Mouse (Mus musculus): ENCODE results near the gene Trpv3. TPM values are rescaled to one million over a fixed set of nuclear protein-coding genes. Genes with fewer than 3 reads are reported as not detected.

The Trpv3 gene
- polyA plus RNA-seq (2015; fragmentation: Nextera tagmentation; extraction: Ambion mirVana) = 0.22 and 0.25 TPM in 2 replicates

DNA sequence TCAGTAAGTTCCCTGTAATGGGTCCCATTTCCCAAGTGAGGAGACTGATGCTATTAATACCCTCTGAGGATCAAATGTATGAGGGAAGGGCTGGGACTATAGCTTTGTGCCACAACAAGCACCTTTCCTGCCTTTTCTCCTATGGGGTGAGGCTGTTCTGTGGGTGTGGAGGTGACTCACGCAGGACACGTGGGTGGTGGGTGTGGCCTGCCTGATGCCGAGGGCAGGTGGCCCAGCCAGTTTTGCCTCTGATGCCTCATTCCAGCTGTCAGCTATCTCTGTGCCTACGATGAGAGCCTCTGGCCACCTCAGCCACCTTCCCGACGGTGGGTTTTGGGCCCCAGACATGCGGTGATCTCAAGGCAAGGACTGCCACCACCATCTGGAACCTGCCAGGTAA lies at the start of gene Trpv3:
Gene Trpv3 (plus strand): TSS at position 122 of the 400 bp plus-strand sequence.
- Histone ChIP-seq H3K27me3 (no peaks in the 10 kb centered on the region), H3K4me1 (replicated peaks) (no peaks in the 10 kb centered on the region), H3K4me3 (no peak within 1 kb of the TSS), H3K36me3 (no peaks in the 10 kb centered on the region), H3K27ac (replicated peaks) (no peak within 1 kb of the TSS), H3K9ac (no peak within 1 kb of the TSS), H3K9me3 (no peaks in the 10 kb centered on the region), H3K4me2 (no peak within 1 kb of the TSS)
- no peak for ATAC-seq (ENCODE audit: low FRiP score, low read depth)
- WGBS = 93% methylated on average over 7 of the region's 7 CpGs

DNA sequence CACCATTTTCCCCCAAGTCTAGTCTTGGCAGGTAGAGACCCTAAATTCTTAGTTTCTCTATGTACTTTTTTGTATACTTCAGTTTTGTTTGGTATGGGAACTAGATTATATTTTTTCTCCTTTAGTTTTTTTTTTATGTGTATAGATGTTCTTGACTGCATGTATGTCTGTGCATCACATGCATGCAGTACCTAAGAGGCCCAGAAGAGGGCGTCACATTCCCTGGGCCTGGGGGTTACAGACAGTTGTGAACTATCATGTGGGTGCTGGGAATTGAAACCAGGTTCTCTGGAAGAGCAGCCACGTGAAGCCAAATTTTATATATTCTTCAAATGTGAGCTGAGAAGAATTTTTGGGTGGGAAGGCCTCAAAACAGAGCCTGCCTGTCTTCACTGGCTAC lies 47.5 kb upstream of the Trpv3 start:
- Histone ChIP-seq H3K4me1 (replicated peaks) (no peaks in the 10 kb centered on the region), H3K9me3 (no peaks in the 10 kb centered on the region), H3K9ac (no peak overlapping the region), H3K36me3 (no peaks in the 10 kb centered on the region), H3K27ac (replicated peaks) (no peak overlapping the region), H3K4me3 (no peak overlapping the region), H3K4me2 (no peak overlapping the region), H3K27me3 (no peaks in the 10 kb centered on the region)
- ATAC-seq (ENCODE audit: low FRiP score, low read depth) = no peak
- 69% methylated on average over 2 of the region's 2 CpGs for WGBS

DNA sequence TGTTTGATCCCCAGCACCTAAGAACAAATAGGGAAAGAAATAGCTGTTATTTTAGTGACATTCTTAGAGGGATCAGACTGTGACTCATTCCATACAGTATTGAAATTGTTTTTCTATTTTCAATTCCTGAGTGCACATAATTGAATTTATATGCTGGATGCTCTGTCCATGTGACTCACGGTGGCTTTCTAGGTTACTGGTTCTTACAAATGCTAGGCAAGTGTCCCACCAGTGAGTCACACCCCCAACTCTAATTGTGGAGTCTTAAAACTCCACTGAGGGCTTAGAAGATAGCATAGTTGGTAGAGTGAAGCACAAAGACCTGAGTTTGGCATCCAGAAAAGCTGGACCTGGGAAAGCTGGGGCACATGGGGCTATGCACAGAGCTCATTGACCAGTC lies 46.5 kb upstream of the Trpv3 start:
- H3K4me2 ChIP-seq = no peak overlapping the region
- H3K36me3 ChIP-seq = no peaks in the 10 kb centered on the region

DNA sequence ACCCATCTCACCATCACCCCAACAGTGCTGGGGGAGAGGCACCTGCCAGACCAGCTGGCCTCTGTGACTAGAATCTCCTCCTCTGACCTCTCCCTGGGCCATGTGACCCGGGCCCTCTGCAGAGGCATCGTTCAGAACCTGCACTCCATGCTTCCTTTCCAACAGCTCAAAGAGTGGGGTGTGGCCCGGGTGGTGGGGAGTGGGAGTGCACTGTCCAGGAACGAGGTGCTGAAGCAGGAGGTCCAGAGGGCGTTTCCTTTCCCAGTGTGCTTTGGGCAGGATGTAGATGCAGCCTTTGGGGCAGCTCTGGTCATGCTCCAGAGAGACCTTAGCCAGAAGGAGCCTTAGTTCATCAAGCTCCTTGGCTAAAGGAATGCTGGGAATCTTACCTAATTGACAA lies 44.3 kb upstream of the Trpv3 start:
- Histone ChIP-seq H3K4me2 (no peak overlapping the region), H3K27ac (replicated peaks) (no peak overlapping the region), H3K4me1 (replicated peaks) (no peaks in the 10 kb centered on the region), H3K9ac (no peak overlapping the region), H3K27me3 (no peaks in the 10 kb centered on the region), H3K4me3 (no peak overlapping the region), H3K36me3 (no peaks in the 10 kb centered on the region), H3K9me3 (no peaks in the 10 kb centered on the region)
- WGBS = 39% methylated on average over 5 of the region's 5 CpGs
- ATAC-seq (ENCODE audit: low FRiP score, low read depth) = no peak

More for the DNA sequence above, 46.5 kb upstream of the Trpv3 start:
- 100% methylated on average over 1 of the region's 1 CpGs for WGBS
- no peak for ATAC-seq (ENCODE audit: low FRiP score, low read depth)
- Histone ChIP-seq H3K4me1 (replicated peaks) (no peaks in the 10 kb centered on the region), H3K27me3 (no peaks in the 10 kb centered on the region), H3K9me3 (no peaks in the 10 kb centered on the region), H3K9ac (no peak overlapping the region), H3K4me3 (no peak overlapping the region), H3K27ac (replicated peaks) (no peak overlapping the region)

DNA sequence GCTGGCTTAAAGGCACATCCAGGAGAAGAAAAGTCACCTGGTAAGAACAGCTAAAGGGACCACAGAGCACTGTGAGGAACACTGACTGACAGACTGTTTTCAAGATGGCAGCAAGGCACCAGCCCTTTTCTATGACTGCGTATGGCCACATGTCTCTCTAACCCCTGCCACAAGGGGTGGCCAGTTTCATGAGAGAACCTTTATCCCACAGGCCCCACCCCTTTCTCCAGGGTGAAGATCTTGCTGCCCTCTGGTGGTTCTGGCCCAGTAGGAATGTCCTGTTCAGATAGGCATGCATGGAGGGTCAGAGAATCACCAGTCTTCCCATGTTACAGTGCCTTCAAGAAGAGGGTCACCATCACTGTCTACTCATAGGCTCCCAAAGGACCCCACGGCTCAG lies 43.2 kb upstream of the Trpv3 start:
- no peak overlapping the region for H3K27ac ChIP-seq (replicated peaks)
- H3K9ac ChIP-seq = no peak overlapping the region
- no peaks in the 10 kb centered on the region for H3K36me3 ChIP-seq
- ATAC-seq (ENCODE audit: low FRiP score, low read depth) = no peak
- WGBS = 83% methylated on average over 2 of the region's 2 CpGs
- H3K4me1 ChIP-seq (replicated peaks) = no peaks in the 10 kb centered on the region
- no peaks in the 10 kb centered on the region for H3K9me3 ChIP-seq
- H3K27me3 ChIP-seq = no peaks in the 10 kb centered on the region
- H3K4me3 ChIP-seq = no peak overlapping the region
- no peak overlapping the region for H3K4me2 ChIP-seq

DNA sequence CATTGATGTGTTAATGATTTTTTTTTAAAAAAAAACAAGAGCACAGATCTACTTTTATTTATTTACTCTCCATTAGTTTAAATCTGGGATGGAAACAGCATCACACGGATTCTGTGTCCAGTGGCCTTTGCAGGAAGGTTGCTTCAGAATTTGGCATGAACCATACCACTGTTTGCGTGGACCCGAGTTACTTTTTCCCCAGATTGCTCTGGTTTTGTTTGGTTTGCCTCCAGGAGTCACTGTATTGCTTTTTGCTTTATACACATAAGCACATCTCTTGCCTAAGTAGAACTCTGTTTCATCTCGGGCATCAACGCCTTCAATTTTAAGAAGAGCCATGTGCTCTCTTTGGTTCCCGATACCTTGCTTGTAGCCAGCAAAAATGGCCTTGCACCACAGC lies 41.3 kb upstream of the Trpv3 start:
- WGBS = 92% methylated on average over 6 of the region's 6 CpGs
- ATAC-seq (ENCODE audit: low FRiP score, low read depth) = no peak
- H3K4me2 ChIP-seq = no peak overlapping the region
- no peaks in the 10 kb centered on the region for H3K4me1 ChIP-seq (replicated peaks)
- no peak overlapping the region for H3K4me3 ChIP-seq
- H3K27ac ChIP-seq (replicated peaks) = no peak overlapping the region
- no peaks in the 10 kb centered on the region for H3K27me3 ChIP-seq
- H3K9me3 ChIP-seq = no peaks in the 10 kb centered on the region
- no peaks in the 10 kb centered on the region for H3K36me3 ChIP-seq
- no peak overlapping the region for H3K9ac ChIP-seq

DNA sequence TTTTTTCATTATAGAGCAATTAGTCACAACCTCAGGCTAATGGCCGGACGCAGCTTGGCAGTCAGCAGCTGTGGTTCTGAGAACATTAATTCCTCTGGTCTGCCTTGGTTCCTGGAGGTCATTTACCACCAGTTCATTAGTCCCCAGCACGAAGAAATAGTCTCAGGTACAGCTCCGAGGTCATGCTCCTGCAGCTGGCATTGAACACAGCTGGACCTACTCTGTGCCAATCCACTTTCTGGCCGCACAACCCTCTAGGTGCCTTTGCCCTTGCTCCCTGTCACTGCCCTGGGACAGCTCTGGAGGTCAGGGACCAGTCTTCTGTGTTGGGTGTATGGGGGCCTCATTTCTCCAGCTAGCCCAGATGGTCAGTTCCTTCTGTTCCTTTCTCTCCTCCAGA lies 38.3 kb upstream of the Trpv3 start:
- H3K4me3 ChIP-seq = no peak overlapping the region
- no peaks in the 10 kb centered on the region for H3K27me3 ChIP-seq
- no peak overlapping the region for H3K4me2 ChIP-seq
- no peak for ATAC-seq (ENCODE audit: low FRiP score, low read depth)
- no peak overlapping the region for H3K9ac ChIP-seq
- H3K9me3 ChIP-seq = no peaks in the 10 kb centered on the region
- no peaks in the 10 kb centered on the region for H3K36me3 ChIP-seq
- no peak overlapping the region for H3K27ac ChIP-seq (replicated peaks)
- H3K4me1 ChIP-seq (replicated peaks) = no peaks in the 10 kb centered on the region
- 77% methylated on average over 5 of the region's 5 CpGs for WGBS

DNA sequence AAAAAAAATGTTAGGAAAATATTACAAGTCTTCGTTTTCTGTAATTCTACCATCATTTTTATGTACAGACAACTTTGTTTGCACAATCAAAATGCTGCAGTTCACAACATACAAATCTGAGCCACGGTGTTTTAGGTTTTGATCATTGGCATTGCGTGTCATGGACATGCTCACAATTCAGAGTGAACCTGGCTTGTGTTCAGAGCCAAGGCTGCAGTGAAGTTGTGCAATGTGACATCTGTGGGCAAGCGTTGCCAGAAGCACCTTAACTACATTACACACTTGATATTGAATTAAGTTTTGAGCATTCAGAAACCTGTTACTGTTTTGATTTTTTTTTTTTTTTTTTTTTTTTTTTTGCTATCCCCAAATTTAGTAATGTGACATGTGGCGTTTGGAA lies 37.1 kb upstream of the Trpv3 start:
- H3K9ac ChIP-seq = no peak overlapping the region
- no peaks in the 10 kb centered on the region for H3K27me3 ChIP-seq
- no peaks in the 10 kb centered on the region for H3K36me3 ChIP-seq
- 91% methylated on average over 5 of the region's 5 CpGs for WGBS
- H3K9me3 ChIP-seq = no peaks in the 10 kb centered on the region
- H3K4me3 ChIP-seq = no peak overlapping the region
- H3K4me2 ChIP-seq = no peak overlapping the region
- no peak overlapping the region for H3K27ac ChIP-seq (replicated peaks)
- H3K4me1 ChIP-seq (replicated peaks) = no peaks in the 10 kb centered on the region
- ATAC-seq (ENCODE audit: low FRiP score, low read depth) = no peak

DNA sequence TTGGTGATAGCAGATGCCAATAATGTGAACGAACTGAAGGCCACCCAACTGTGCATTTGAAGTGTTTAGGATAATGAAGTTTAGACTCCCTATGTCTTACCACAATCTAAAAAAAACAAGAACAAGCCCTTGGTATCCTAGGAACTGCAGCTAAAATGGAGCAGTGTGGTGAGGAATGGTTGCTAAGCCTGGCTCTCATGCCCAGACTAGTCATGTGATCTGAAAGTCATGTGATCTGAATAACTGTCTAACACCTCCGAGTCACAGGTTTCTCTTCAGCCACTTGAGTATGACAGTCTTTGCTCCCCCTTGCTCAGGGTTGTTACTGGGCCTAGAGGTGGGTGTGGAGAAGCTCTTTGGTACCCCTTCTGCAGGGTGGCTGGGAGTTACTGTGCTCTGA lies 34.7 kb upstream of the Trpv3 start:
- no peaks in the 10 kb centered on the region for H3K4me1 ChIP-seq (replicated peaks)
- H3K36me3 ChIP-seq = no peaks in the 10 kb centered on the region
- H3K9me3 ChIP-seq = no peaks in the 10 kb centered on the region
- no peak overlapping the region for H3K27ac ChIP-seq (replicated peaks)
- H3K4me3 ChIP-seq = no peak overlapping the region
- 72% methylated on average over 2 of the region's 2 CpGs for WGBS
- H3K4me2 ChIP-seq = no peak overlapping the region
- H3K9ac ChIP-seq = no peak overlapping the region
- H3K27me3 ChIP-seq = no peaks in the 10 kb centered on the region
- no peak for ATAC-seq (ENCODE audit: low FRiP score, low read depth)

DNA sequence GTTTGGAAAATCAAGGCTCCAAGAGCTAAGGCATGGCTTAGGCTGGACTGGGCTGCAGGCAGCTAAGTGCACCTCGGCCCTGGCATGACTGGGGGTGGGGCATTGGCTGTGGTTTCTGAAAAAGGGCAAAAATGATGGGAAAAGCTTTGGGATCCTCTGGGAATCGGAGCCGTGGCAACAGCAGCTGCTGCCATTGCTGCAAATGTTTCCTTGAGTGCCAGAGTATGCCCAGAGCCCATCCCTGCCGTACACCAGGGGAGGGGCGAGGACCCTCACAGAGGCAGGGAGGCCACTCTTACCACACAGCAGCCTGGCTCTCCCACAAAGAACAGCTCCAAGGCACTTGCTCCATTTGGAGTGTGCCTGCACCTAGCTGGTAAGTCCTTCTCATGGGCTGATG lies 33.2 kb upstream of the Trpv3 start, which contains the start of gene Trpv1:
Gene Trpv1 (plus strand): TSS at position 301 of the 400 bp plus-strand sequence.
- Histone ChIP-seq H3K9ac (no peak within 1 kb of the TSS), H3K27me3 (no peaks in the 10 kb centered on the region), H3K4me3 (no peak within 1 kb of the TSS), H3K36me3 (no peaks in the 10 kb centered on the region), H3K27ac (replicated peaks) (no peak within 1 kb of the TSS), H3K4me1 (replicated peaks) (no peaks in the 10 kb centered on the region), H3K9me3 (no peaks in the 10 kb centered on the region), H3K4me2 (no peak within 1 kb of the TSS)
- ATAC-seq (ENCODE audit: low FRiP score, low read depth) = no peak
- 67% methylated on average over 5 of the region's 5 CpGs for WGBS

DNA sequence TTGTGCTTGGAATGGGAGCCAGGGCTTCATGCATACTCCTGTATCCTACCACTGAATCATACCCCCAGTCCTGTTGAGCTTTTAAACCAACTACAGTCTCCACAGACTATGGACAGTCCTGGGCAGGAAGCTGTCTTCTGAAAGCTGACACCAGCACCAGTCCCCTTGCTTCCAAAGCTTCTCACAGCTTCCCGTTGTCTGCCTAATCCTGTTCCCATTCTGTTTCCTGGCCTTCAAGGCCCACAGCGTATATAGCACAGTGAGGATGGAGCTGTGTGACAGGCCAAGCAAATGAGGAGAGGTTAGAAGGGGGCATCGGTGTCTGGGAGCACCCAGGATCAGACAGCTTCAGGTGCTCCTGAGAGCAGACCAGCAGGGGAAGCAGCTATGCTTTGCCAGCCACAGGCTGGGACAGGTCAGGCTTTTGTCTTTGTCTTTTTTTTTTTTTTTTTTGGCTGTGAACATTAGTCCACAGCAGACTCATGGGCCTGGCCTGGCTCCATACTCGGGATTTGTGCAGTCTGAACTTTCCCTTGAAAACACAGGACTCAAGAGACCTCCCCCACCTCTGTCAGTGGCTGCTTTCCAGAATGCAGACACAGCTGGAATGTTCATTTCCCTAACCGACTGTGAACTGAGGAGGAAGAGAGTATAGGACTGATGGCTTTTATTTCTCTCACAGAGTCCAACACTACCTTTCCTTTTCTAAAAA lies 31.0 kb upstream of the Trpv3 start:
- no peaks in the 10 kb centered on the region for H3K4me1 ChIP-seq (replicated peaks)
- H3K36me3 ChIP-seq = no peaks in the 10 kb centered on the region
- ATAC-seq (ENCODE audit: low FRiP score, low read depth) = no peak
- H3K4me3 ChIP-seq = no peak overlapping the region
- no peak overlapping the region; the same call in 1 of the 2 replicates for H3K27ac ChIP-seq (replicated peaks)
- no peaks in the 10 kb centered on the region for H3K27me3 ChIP-seq
- H3K4me2 ChIP-seq = no peak overlapping the region
- H3K9ac ChIP-seq = no peak overlapping the region
- WGBS = 46% methylated on average over 5 of the region's 5 CpGs
- H3K9me3 ChIP-seq = no peaks in the 10 kb centered on the region

DNA sequence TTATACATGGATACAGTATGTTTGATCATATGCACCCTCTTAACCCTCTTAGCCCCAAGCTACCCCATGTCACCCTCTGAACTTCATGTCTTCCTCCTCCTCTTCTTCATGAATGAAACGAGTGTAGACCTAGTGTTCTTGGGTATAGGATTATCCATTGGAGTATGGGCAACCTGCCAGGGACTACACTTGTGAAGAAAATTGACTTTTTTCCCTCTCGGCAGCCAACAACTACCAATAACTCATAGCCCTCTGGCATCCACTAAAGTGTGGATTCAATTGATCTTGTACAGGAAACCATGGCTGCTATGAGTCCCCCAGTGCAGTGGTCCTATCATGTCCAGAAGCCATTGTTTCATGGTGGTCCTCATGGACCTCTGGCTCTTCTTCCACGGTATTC lies 30.5 kb upstream of the Trpv3 start:
- H3K27ac ChIP-seq (replicated peaks) = no peak overlapping the region
- H3K9me3 ChIP-seq = no peaks in the 10 kb centered on the region
- no peaks in the 10 kb centered on the region for H3K36me3 ChIP-seq
- no peaks in the 10 kb centered on the region for H3K27me3 ChIP-seq
- no peak overlapping the region for H3K4me2 ChIP-seq
- WGBS = 73% methylated on average over 3 of the region's 3 CpGs
- no peaks in the 10 kb centered on the region for H3K4me1 ChIP-seq (replicated peaks)
- H3K4me3 ChIP-seq = no peak overlapping the region
- no peak for ATAC-seq (ENCODE audit: low FRiP score, low read depth)
- no peak overlapping the region for H3K9ac ChIP-seq

DNA sequence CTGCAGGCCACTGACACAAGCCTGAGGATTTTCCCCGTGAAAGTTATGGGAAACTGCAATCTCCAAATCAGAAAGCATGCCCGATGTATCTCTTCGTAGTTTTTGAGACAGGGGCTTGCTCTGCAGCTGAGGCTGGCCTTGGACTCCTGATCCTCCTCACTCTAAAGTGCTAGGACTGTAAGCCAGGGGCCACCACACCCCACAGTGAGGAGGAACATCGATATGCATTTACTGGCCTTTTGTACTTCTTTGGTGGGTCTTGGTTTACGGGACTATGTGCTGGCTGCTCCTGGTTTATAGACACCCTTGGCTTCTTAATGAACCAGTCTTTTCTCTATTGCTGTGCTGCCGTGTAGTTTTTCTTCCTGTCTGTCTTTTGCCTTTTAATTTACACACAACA lies 25.0 kb upstream of the Trpv3 start:
- Histone ChIP-seq H3K4me2 (no peak overlapping the region), H3K36me3 (no peaks in the 10 kb centered on the region), H3K9me3 (no peaks in the 10 kb centered on the region), H3K4me1 (replicated peaks) (no peaks in the 10 kb centered on the region), H3K27me3 (no peaks in the 10 kb centered on the region), H3K27ac (replicated peaks) (no peak overlapping the region), H3K9ac (no peak overlapping the region), H3K4me3 (no peak overlapping the region)
- no peak for ATAC-seq (ENCODE audit: low FRiP score, low read depth)
- 84% methylated on average over 6 of the region's 6 CpGs for WGBS
